Mouse (Mus musculus) lung, postnatal 0 days (tissue): ENCODE data around the gene Ptprt.

Source experiments
- CTCF ChIP-seq: IDR thresholded peaks from 2 replicates; pipeline ENCODE4 v1.5.1; 2016; ENCODE audit warnings: antibody characterized with exemption, mild to moderate bottlenecking
- EP300 ChIP-seq: IDR thresholded peaks from 2 replicates; pipeline ENCODE4 v1.6.1; 2016; ENCODE audit warnings: antibody characterized with exemption, mild to moderate bottlenecking, control low read depth

DNA sequence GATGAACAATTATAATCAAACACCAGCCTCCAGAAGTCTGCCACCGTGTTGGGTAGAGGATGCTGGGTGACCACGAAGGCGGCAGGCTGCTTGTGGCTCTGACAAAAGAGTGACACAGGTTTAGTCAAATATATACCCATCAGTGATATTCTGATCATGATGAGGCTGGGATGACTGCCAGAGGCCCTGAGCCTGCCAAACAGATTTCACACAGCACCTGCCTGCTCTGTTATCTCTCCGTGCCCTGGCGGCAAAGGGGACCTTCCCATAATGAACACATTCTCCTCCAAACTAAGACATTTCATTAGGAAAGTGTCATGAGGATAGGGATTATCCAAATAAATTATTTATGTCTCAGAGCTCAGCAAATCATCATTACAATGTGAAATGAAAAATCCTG is 1113.6 kb downstream of the Ptprt start:
- TF ChIP-seq CTCF (no peak), EP300 (no peak)
